Comparison of ENCODE assay signal across 9 mouse cellular contexts in genomic region chr16:33583333-33583732, GRCm38 (mm10).
DNase-seq lines count a peak whose midpoint lies in the region; ATAC-seq and TF ChIP-seq lines count a peak whose summit lies in the region.
"Had no signal": no experiment of that assay in that cellular context is flagged by ENCODE, and none has a peak within 500 bp of the region (broad histone marks: within the 10 kb centered on the region; RNA-seq: fewer than 3 reads in every experiment).

No protein-coding gene starts in this region.

- H3K27me3 ChIP-seq in lung, embryonic 15.5 days: no peaks in the 10 kb centered on the region
- H3K27me3 ChIP-seq in midbrain, embryonic 15.5 days (replicated peaks): no peaks in the 10 kb centered on the region

- intact Hi-C loops in gastrocnemius, adult 2 months (cut with DNase I): loop anchor here (2.0 kb wide), 1 partner anchor 93 kb away; no protein-coding TSS in a partner anchor

- H3K9me3 ChIP-seq in lung, embryonic 15.5 days: no peaks in the 10 kb centered on the region
- H3K9me3 ChIP-seq in midbrain, embryonic 15.5 days: no peaks in the 10 kb centered on the region

- peaks cover 57% of the 10 kb centered on the region for H3K4me1 ChIP-seq in lung, embryonic 15.5 days
- H3K4me1 ChIP-seq in midbrain, embryonic 15.5 days: peaks cover 19% of the 10 kb centered on the region

- H3K4me2 ChIP-seq in lung, embryonic 15.5 days: peak overlapping the region; percentile 53
- H3K4me2 ChIP-seq in midbrain, embryonic 15.5 days: peak overlapping the region; percentile 44; the same call in 1 of the 2 replicates

- H3K9ac ChIP-seq in lung, embryonic 15.5 days: no peak overlapping the region
- no peak overlapping the region for H3K9ac ChIP-seq in midbrain, embryonic 15.5 days

- DNase-seq in gastrocnemius, adult 2 months: no peak
- DNase-seq in gastrocnemius, postnatal 10 days: no peak
- DNase-seq in lung, postnatal 36 days: no peak
- no peak for DNase-seq in cerebellum, postnatal 36 days
- DNase-seq in cerebellum, postnatal 14 days: no peak
- DNase-seq: cerebellum, adult 8-10 months had no signal

- H3K4me3 ChIP-seq in gastrocnemius, adult 2 months: peak overlapping the region; percentile 43
- H3K4me3 ChIP-seq in lung, embryonic 15.5 days: no peak overlapping the region
- H3K4me3 ChIP-seq in midbrain, embryonic 15.5 days: no peak overlapping the region

- H3K36me3 ChIP-seq in lung, embryonic 15.5 days: no peaks in the 10 kb centered on the region
- H3K36me3 ChIP-seq in midbrain, embryonic 15.5 days (replicated peaks): no peaks in the 10 kb centered on the region

- H3K27ac ChIP-seq in gastrocnemius, adult 2 months: peak overlapping the region; percentile 86
- H3K27ac ChIP-seq in lung, embryonic 15.5 days: peak overlapping the region; percentile 96
- peak overlapping the region; percentile 67; the same call in 1 of the 2 replicates for H3K27ac ChIP-seq in midbrain, embryonic 15.5 days

- TF ChIP-seq CTCF in gastrocnemius, adult 2 months (IDR thresholded peaks at IDR 0.05): no peak

- WGBS in lung, embryonic 15.5 days: 51% methylated on average over 3 of the region's 3 CpGs
- WGBS in midbrain, embryonic 15.5 days: 70% methylated on average over 3 of the region's 3 CpGs

- ATAC-seq in lung, embryonic 15.5 days (ENCODE audit: borderline replicate concordance, extremely low read depth, low FRiP score, low TSS enrichment): no peak
- ATAC-seq in inflammation-experienced regulatory T-cells, adult 6 months: peak; percentile 1
- ATAC-seq in midbrain, embryonic 15.5 days (replicated peaks): no peak
